Mouse (Mus musculus): ENCODE measurements around the gene Eras.
"Not testable (repeated sequence)": the region's sequence is repeated elsewhere in the genome, so short reads cannot be mapped to it uniquely, and the experiment has no call there.

The Eras gene

DNA sequence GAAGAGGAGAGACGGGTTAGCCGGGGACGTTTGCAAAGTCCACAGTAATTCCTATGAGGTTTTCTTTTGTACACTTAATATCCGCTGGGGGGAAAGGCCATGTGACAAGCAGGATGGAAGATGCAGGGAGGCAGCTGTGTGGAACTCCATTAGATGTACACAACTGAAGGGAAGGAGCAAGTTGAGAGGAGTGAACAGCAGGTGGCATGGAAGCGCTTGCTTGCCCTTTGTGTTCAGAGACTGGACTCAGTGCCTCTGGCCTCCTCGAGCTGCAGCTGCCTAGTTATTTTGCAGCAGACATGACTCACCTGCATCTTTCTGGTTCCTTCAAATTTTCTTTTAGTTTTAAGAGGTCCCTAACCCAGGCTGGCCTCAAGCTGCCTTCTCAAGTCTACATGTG is 17.9 kb downstream of the Eras start:
- no peak for DNase-seq (ENCODE audit: low spot score in 2 of 2)

DNA sequence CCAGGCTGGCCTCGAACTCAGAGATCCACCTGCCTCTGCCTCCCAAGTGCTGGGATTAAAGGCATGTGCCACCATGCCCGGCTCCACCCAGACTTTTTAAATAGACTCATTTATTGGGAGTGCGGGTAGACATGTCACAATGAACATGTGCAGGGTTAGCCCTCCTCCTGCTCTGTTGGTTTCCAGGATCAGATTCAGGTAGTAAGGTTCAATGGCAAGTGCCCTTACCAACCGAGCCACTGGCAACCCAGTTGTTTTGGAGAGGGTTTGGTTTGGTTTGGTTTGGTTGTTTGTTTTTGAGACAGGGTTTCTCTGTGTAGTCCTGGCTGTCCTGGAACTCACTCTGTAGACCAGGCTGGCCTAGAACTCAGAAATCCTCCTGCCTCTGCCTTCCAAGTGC is 19.2 kb downstream of the Eras start, which contains the start of gene Gm10490:
Gm10490 (plus strand) TSS at position 301 of the 400 bp plus-strand sequence.
- DNase-seq (ENCODE audit: low spot score in 2 of 2), result not testable (repeated sequence)

DNA sequence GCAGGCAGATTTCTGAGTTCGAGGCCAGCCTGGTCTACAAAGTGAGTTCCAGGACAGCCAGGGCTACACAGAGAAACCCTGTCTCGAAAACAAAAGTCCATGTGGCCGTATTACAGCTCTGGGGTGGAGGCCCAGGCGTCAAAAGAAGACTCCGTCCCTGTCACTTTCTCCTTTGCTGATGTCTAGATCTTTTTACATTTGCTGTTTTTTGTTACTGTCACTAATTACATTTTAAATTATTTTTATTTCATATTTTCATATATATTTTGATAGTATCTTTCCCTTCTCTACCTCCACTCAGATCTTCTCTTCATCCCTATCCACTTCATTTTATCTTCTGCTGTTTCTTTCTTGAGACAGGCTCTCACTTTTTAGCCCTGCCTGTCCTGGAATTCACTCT is 20.7 kb downstream of the Eras start, which contains the start of gene Gm10491:
Gm10491 (minus strand) TSS at position 101 of the 400 bp plus-strand sequence.
- no peak for DNase-seq (ENCODE audit: low spot score in 2 of 2)

DNA sequence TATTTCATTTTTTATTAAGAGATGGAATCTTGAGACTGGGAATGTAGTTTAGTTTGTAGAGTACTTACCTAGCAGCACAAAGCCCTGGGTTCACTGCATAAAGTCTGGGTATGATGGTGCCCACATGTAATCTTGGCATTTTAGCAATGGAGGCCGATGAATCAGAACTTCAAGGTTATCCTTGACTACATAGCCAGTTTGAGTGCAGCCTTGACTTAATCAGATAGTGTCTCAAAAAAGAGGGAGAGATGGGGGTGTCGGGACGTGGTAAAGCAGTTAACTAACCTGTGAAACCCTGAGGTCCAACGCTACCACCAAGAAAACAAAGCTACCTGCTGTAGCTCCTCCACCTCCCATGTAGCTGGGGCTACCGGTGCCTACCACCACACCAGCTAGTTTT is 24.0 kb downstream of the Eras start:
- no peak for DNase-seq (ENCODE audit: low spot score in 2 of 2)

DNA sequence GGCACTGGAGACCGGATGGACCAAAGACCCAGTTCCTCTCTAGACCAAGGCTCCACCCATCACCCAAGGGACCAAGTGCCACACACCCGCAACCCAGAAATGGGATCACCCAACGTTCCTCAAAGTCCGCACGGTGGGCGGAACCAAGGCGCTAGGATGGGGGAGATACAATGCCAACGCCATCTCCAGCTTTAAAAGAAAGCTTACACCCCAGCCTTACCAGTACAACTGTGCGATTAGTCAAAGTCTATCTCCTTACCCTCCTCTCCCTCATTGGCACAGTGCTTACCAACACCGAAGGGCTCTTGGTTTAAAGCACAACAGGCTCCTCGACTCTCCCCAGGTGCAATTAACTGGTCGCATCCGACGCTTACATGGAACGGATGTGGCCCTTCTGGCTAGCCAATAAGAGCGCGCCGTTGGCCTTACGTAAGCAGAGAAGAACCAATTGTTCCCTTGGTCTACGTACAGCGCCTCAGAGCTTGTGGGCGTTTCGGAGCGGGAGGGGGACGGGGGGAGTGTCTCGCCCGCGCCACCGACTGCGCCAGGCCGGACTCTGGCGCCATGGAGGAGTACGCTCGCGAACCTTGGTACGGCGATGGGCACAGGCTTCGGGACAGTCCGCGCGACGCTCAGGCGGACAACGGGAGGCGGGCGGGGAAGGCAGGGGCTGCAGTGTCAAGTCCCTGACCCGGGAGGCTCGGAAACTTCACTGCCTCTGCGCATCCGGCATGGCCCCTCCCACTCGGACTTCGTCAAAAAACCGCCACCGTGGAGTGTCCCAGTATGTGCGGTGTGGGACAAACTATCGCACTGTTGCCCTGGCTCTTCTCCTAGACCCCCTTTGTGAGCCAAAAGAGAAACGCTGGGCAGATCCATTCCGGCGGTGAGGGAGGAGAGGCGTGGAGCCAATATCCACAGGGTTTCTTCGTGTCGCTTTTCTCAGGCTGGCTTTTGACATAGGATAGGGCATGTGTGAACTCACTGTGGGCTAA is 29.2 kb downstream of the Eras start, which contains the start of the genes Pqbp1 and Timm17b:
Pqbp1 (minus strand) TSS at position 390 of the 995 bp plus-strand sequence.
Timm17b (plus strand) TSS at position 478 of the 995 bp plus-strand sequence.
- peak; percentile 83 to 88 for DNase-seq (ENCODE audit: low spot score in 2 of 2)

DNA sequence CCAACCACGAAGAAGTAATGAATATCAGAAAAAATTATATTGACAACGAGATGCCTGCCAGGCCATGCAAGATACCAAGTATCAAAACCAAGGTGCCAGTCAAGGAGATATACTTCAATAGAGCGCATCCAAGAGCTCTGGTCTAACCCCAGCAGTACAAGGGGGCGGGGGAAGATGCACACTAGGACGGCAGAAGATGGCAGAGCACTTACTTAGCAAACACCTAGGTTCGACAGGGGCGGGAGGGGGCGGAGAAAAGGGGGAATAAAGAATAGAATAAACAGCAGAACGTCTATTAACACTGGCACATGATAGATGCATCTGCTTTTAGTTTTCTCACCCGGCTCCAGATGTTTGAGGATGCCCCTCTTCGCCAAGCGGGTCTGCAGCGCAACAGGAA is 30.2 kb downstream of the Eras start:
- peak in 1 of 2 experiments; percentile 36 for DNase-seq (ENCODE audit: low spot score in 2 of 2)

DNA sequence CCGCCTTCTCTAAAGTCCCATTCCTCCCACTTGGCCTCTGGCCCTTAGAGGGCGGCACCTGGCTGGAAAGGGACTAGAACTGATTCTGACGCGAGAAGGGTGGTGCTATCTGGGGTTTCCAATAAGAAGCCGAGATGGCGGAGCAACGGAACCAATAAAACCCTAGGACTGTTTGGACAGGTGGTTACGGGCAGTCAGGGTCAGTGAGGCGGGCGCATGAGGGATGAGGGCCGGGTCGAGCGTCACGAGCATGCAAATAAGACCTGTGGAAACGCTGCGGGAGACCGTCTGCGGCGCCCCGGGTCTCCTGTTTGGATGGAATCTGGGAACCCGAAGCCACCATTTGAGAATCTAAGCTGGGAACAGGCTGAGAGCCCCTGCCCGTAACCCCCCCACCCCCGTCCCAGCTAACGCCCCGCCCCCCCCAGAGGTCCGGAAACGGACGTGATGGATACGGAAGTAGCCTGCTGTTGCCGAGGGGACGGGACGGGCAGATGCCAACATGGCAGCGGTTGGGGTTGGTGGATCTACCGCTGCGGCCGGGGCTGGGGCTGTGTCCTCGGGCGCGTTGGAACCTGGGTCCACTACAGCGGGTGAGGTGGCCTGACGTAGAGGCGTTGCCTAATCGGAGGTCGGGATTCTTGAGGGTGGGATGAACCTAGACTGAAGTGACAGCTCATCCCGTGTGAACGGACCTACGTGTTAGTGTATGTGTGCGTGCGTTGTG is 44.4 kb downstream of the Eras start, which contains the start of gene Slc35a2:
Slc35a2 (plus strand) TSS at position 188 of the 727 bp plus-strand sequence.
- peak; percentile 78 to 81 for DNase-seq (ENCODE audit: low spot score in 2 of 2)

DNA sequence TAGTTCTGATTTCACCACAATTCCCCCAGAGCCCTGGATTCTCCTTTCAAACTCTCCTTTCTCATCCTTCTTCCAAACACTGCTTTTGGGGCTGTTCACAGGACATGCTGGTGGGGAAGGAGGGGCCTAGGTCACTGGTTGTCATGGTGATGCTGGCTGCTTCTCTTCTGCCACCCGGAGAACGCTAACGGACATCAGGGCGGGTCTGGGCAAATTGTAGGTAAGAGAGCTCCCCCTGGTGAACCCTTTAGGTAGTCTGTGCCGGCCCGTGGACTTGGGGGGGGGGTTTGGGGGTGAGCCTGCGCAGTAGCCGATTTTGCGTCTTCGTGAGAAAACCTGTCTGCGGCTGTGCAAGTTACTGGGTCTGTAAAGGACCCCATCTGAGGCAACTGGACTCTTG is 48.6 kb downstream of the Eras start:
- DNase-seq (ENCODE audit: low spot score in 2 of 2), result peak; percentile 80

DNA sequence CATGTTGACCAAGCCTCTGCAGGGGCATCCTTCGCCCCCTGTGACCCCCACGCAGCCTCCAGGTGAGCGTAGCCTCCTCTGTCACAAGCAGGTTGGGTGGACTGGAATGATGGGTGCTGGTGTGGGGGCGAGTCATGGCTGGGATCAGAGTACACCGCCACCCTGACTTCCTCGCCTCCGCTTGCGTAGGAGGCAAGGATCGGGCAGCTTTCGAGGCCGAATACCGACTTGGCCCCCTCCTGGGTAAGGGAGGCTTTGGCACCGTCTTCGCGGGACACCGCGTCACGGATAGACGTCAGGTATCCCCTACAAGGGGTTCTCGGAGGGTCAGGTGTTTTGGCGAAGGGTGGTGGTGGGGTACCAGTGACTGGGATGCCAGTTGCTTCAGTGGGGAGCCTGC is 49.9 kb downstream of the Eras start:
- no peak for DNase-seq (ENCODE audit: low spot score in 2 of 2)

DNA sequence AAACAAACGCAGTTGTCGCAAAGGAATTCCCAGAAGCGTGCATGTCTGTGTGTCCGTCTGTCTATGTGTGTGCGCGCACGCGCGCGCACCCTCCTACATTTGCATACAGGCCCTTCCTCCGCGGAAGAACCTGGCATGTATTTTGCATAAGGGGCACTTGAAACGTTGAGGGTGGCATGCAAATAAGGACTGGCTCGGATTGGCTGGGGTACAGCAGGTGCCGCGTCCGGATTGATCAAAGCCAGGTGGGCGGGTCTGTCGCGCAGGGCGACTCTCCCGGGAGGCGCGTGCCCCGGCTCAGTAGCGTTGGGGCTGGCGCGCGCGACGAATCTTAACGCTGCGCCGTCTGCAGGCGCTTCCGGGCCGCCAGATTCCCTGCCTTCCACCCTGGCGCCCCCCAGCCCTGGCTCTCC is 50.4 kb downstream of the Eras start, which contains the start of gene Pim2:
Pim2 (plus strand) TSS at position 256 of the 413 bp plus-strand sequence.
- DNase-seq (ENCODE audit: low spot score in 2 of 2), result peak; percentile 82 to 89
